In genomic region chrX:7473814-7474213, GRCm38 (mm10) we compare ENCODE assay signal across 9 mouse cellular contexts.
A peak's percentile ranks its signal among the peaks of the same experiment; 100 is the strongest.
DNase-seq lines count a peak whose midpoint lies in the region; ATAC-seq and TF ChIP-seq lines count a peak whose summit lies in the region.
"Had no signal": no experiment of that assay in that cellular context is flagged by ENCODE, and none has a peak within 500 bp of the region (broad histone marks: within the 10 kb centered on the region; RNA-seq: fewer than 3 reads in every experiment).

No protein-coding gene starts in this region.

- peak; percentile 72 for TF ChIP-seq CTCF in stomach, postnatal 0 days (IDR thresholded peaks at IDR 0.05; ENCODE audit: low read depth)

- DNase-seq in testis, postnatal 10 days (ENCODE audit: low spot score) = peak; percentile 47
- no peak for DNase-seq in testis, postnatal 14 days (ENCODE audit: low spot score)
- DNase-seq in adrenal gland, postnatal 25 days = peak; percentile 16
- DNase-seq in forebrain, embryonic 14.5 days (ENCODE audit: low spot score) = peak; percentile 73
- peak; percentile 29 to 35 for DNase-seq in layer of hippocampus, adult 8-10 months (ENCODE audit: low spot score in 2 of 2)
- DNase-seq in midbrain, embryonic 10.5 days (ENCODE audit: low spot score) = peak; percentile 16
- DNase-seq in stomach, postnatal 0 days (ENCODE audit: low spot score) = peak; percentile 30

- H3K36me3 ChIP-seq in forebrain, embryonic 14.5 days (ENCODE audit: control insufficient read depth, insufficient read depth, low read length) = no peaks in the 10 kb centered on the region
- no peaks in the 10 kb centered on the region for H3K36me3 ChIP-seq in midbrain, embryonic 10.5 days
- H3K36me3 ChIP-seq in stomach, postnatal 0 days (ENCODE audit: control insufficient read depth, insufficient read depth, low read length) = no peaks in the 10 kb centered on the region
- H3K36me3 ChIP-seq: heart, embryonic 13.5 days; neural tube, embryonic 12.5 days had no signal

- H3K9ac ChIP-seq in forebrain, embryonic 14.5 days (ENCODE audit: low read length) = no peak overlapping the region
- H3K9ac ChIP-seq in stomach, postnatal 0 days (ENCODE audit: low read length) = no peak overlapping the region
- H3K9ac ChIP-seq: heart, embryonic 13.5 days; neural tube, embryonic 12.5 days had no signal

- H3K27me3 ChIP-seq in forebrain, embryonic 14.5 days (replicated peaks; ENCODE audit: control insufficient read depth, insufficient read depth, low read length) = no peaks in the 10 kb centered on the region
- H3K27me3 ChIP-seq in midbrain, embryonic 10.5 days (ENCODE audit: low read depth, poor library complexity, severe bottlenecking) = no peaks in the 10 kb centered on the region
- H3K27me3 ChIP-seq in stomach, postnatal 0 days (ENCODE audit: control insufficient read depth, insufficient read depth, low read length) = no peaks in the 10 kb centered on the region
- H3K27me3 ChIP-seq: heart, embryonic 13.5 days; neural tube, embryonic 12.5 days had no signal

- H3K27ac ChIP-seq in forebrain, embryonic 14.5 days (ENCODE audit: low read depth, low read length) = no peak overlapping the region
- no peak overlapping the region for H3K27ac ChIP-seq in midbrain, embryonic 10.5 days (replicated peaks)
- H3K27ac ChIP-seq in stomach, postnatal 0 days (replicated peaks) = no peak overlapping the region
- H3K27ac ChIP-seq: heart, embryonic 13.5 days; neural tube, embryonic 12.5 days had no signal

- ATAC-seq in forebrain, embryonic 14.5 days = peak; percentile 72; the same call in 1 of the 2 replicates
- ATAC-seq in stomach, postnatal 0 days (ENCODE audit: low FRiP score, low TSS enrichment) = no peak

- no peaks in the 10 kb centered on the region for H3K4me1 ChIP-seq in forebrain, embryonic 14.5 days (ENCODE audit: control insufficient read depth, insufficient read depth, low read length)
- H3K4me1 ChIP-seq in midbrain, embryonic 10.5 days = no peaks in the 10 kb centered on the region
- H3K4me1 ChIP-seq in stomach, postnatal 0 days (replicated peaks; ENCODE audit: control insufficient read depth, insufficient read depth) = no peaks in the 10 kb centered on the region
- H3K4me1 ChIP-seq: heart, embryonic 13.5 days; neural tube, embryonic 12.5 days had no signal

- WGBS in forebrain, embryonic 14.5 days = 32% methylated on average over 2 of the region's 2 CpGs
- 15% methylated on average over 2 of the region's 2 CpGs for WGBS in midbrain, embryonic 10.5 days
- WGBS in stomach, postnatal 0 days = 21% methylated on average over 2 of the region's 2 CpGs

- H3K4me3 ChIP-seq in forebrain, embryonic 14.5 days (ENCODE audit: low read depth, low read length) = no peak overlapping the region
- H3K4me3 ChIP-seq in midbrain, embryonic 10.5 days = no peak overlapping the region
- H3K4me3 ChIP-seq in stomach, postnatal 0 days (ENCODE audit: low read depth, low read length) = no peak overlapping the region
- H3K4me3 ChIP-seq: heart, embryonic 13.5 days; neural tube, embryonic 12.5 days had no signal

- TF ChIP-seq EP300 in stomach, postnatal 0 days (optimal IDR thresholded peaks at IDR 0.05) = no peak

- no peaks in the 10 kb centered on the region for H3K9me3 ChIP-seq in forebrain, embryonic 14.5 days (replicated peaks; ENCODE audit: control insufficient read depth, low read length)
- H3K9me3 ChIP-seq in midbrain, embryonic 10.5 days (replicated peaks) = no peaks in the 10 kb centered on the region
- H3K9me3 ChIP-seq in stomach, postnatal 0 days (ENCODE audit: control insufficient read depth, low read length) = no peaks in the 10 kb centered on the region
- H3K9me3 ChIP-seq: heart, embryonic 13.5 days; neural tube, embryonic 12.5 days had no signal

- H3K4me2 ChIP-seq in forebrain, embryonic 14.5 days (ENCODE audit: low read length) = no peak overlapping the region
- no peak overlapping the region for H3K4me2 ChIP-seq in stomach, postnatal 0 days (replicated peaks; ENCODE audit: low read depth)
- H3K4me2 ChIP-seq: heart, embryonic 13.5 days; neural tube, embryonic 12.5 days had no signal
